Mouse (Mus musculus): ENCODE measurements at regions not wholly inside any gene's neighbourhood (a gene's known extent, or its start where the extent isn't known, plus 50 kb on each side); places are given as distances from the start of the nearest gene placed in this dataset.

GRCm38 (mm10) chr4:10124252-10124651, 750.0 kb upstream of the 2610301B20Rik start:
- intact Hi-C loops (cut with DNase I): no loop called here
- peak in 1 of 2 experiments; percentile 14 for DNase-seq (ENCODE audit: low spot score in 2 of 2)

GRCm38 (mm10) chr4:10141238-10141934, 732.9 kb upstream of the 2610301B20Rik start:
- no peak for DNase-seq (ENCODE audit: low spot score in 2 of 2)
- intact Hi-C loops (cut with DNase I): no loop called here

DNA sequence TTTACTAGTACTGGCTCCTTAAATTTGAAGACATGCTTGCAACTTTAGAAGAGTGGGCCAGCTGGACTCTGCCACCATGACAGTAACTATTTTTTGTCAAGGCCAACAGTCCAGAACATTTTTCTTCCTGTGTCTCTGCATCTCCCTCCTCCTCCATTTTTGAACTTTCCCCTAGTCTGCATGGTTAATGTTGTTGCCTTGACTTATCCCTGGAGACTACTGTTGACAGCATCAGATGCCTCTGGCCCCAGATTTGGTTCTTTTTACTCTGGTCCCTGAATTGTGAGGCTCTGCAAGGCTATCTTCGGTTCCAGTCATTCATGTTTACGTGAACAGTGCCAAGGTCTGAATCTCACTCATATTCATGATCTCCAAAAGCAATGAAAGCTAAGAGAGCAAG, 724.4 kb upstream of the 2610301B20Rik start:
- no peak for DNase-seq (ENCODE audit: low spot score in 2 of 2)
- intact Hi-C loops (cut with DNase I): loop anchor here (1.0 to 5.0 kb wide), 2 partner anchors 273 to 309 kb away; no protein-coding TSS in a partner anchor

- DNase-seq (ENCODE audit: low spot score in 2 of 2): peak; percentile 23
- intact Hi-C loops (cut with DNase I): loop anchor here (1.0 to 5.0 kb wide), 2 partner anchors 273 to 309 kb away; no protein-coding TSS in a partner anchor
These were observed 723.8 kb upstream of the 2610301B20Rik start for GRCm38 (mm10) chr4:10150501-10150900.

DNA sequence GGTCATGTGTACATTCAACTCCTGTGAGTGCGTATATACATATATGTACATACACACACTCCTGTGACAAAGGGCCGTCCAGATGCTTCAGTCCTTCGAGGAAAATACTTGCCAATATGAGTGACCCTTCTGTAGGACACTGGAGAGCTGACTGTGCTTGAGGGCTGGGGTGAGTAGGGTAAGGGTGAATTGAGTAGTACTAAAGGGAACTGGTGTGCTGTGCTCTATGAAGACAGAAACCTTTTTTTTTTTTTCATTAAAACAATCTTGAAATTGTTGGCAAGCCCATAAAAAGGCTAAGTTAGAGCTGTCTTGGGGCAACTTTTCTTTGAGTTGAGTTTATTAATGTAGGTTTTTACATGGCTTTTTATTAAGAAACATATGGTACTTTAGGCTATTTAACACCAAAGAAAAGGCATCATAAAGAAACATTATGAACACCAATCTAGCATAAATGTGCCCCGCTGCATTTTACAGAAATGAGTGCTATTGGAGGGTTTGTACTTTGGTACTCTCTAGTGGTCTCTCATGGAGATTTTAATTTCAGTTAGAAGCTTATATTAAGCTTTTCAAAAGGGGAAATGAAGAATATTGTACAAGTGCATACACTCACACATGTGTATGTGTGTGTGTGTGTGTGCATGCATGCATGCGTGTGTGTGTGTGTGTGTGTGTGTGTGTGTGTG, 718.5 kb upstream of the 2610301B20Rik start:
- intact Hi-C loops (cut with DNase I): no loop called here
- DNase-seq (ENCODE audit: low spot score in 2 of 2): no peak

DNA sequence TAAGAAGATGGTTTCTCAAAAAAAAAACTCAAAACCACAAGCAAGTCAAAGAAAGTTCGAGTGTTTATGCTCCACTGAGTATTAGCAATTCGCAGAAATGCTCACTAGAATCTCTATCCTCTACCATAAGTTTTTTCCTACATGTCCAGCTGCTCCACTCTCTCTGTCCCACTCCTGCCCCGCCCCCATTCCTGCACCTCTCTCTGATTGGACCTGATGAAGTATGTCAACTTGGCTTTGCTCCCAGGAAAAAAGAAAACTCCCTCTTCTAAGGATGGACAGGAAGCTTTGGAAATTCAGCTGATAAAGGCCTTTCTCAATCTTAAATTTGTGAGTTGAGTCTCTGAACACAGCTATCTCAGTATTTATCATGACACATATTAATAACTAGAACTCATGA, 684.4 kb upstream of the 2610301B20Rik start:
- no peak for DNase-seq (ENCODE audit: low spot score in 2 of 2)
- intact Hi-C loops (cut with DNase I): no loop called here

DNA sequence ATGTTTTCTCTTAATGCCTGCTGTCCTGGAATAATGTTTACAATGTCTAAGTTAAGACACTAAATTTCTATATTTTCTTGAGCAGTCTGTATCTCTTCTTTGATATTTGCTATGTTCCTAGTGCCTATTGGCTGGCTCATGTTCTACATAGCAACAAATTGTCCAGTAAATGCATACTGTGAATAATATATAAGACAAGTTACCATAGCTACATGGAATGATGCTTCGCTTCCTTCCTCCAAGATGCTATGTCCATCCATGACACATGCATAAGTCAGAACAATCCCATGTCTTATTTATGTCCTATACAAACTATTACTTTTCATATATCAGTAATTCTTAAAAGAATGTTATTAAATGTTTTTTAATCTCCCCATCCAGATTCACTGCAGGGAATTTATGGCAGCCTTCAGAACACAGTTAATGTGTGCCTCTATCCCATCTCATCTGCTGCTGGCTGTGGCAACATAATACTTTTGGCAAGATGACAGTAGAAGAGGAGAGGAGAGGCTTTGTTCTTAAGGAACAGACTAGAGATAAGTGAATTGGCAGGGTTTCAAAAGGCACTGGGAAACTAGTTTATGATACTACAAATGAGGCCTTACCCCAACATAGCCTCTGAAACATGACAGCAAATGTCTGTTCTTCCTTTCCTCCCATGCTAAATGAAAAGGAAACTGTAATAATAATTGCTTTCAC, 676.9 kb upstream of the 2610301B20Rik start:
- no peak for DNase-seq (ENCODE audit: low spot score in 2 of 2)
- intact Hi-C loops (cut with DNase I): no loop called here

- intact Hi-C loops (cut with DNase I): no loop called here
- DNase-seq (ENCODE audit: low spot score in 2 of 2): no peak
These were observed 672.5 kb upstream of the 2610301B20Rik start for GRCm38 (mm10) chr4:10201835-10202234.

DNA sequence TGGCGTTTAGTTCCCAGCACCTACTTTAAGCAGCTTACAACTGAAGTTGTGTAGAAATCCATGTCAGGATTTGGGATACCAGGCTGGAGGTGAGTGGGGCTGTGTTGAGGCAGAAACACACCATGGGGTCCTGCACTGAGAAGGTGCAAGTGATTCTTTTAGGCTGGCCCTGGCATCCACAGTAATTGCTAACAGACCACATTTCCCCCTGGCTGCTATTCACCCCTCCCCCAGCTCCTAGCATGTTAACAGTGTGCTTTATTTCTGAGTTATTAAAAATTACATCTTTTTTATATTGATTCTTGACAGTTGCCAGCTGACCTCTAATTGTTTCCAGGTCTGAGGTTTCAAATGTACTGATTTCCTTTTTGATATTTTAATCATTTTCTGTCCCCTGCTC, 670.1 kb upstream of the 2610301B20Rik start:
- intact Hi-C loops (cut with DNase I): no loop called here
- DNase-seq (ENCODE audit: low spot score in 2 of 2): no peak

DNA sequence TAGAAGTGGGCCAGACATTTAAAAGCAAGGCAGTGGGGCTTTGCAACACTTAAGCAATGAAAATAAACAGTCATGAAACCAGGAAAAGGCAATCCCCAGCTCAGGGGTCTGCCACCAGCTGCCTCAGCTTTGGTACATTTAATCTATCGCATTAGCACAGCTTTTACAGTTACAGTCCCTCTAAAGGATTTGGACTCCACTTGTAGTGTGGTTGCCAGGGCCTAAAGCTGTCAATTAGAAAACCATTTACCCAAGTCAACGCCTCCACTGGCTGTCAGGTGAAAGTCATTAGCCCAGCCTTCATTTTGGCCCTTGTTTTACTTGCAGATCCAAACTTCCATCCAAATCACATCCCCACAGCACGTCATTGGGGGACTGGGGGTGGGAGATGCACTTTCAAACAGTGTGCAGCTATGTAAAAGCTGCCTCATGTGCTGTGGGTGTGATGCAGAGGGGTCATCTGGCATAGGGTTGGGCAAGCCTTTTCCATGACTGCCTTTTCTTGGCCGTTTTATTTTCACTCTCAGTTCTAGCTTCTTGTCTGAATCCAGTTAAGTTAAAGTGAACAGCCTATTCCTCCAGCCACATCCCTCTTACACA, 664.9 kb upstream of the 2610301B20Rik start:
- no peak for DNase-seq (ENCODE audit: low spot score in 2 of 2)
- intact Hi-C loops (cut with DNase I): no loop called here

GRCm38 (mm10) chr4:10211303-10211702, 663.0 kb upstream of the 2610301B20Rik start:
- peak in 1 of 2 experiments; percentile 14 for DNase-seq (ENCODE audit: low spot score in 2 of 2)
- intact Hi-C loops (cut with DNase I): no loop called here

DNA sequence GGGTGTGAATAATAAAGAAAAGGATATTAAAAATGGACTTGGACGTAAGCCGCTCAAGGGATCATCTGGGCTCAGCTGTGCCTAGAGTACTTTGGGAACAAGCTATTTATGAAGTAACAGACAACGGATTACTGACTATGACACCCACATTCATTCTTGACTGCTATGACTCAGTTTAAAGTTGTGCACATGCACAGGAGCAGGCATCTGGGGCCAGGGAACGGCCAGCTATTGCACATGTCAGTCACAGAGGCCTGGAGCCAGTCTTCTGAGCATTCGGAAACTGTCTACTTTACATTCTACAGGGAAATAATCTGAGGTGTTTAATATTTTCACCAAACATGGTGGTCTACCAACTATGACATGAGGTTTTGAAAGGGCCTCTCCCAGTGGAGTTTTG, 639.0 kb upstream of the 2610301B20Rik start:
- intact Hi-C loops (cut with DNase I): no loop called here
- peak in 1 of 2 experiments; percentile 8 for DNase-seq (ENCODE audit: low spot score in 2 of 2)

- intact Hi-C loops (cut with DNase I): no loop called here
- DNase-seq (ENCODE audit: low spot score in 2 of 2): no peak
These were observed 632.2 kb upstream of the 2610301B20Rik start for GRCm38 (mm10) chr4:10242117-10242516.

GRCm38 (mm10) chr4:10242909-10243308, 631.4 kb upstream of the 2610301B20Rik start:
- peak in 1 of 2 experiments; percentile 67 for DNase-seq (ENCODE audit: low spot score in 2 of 2)
- intact Hi-C loops (cut with DNase I): no loop called here

DNA sequence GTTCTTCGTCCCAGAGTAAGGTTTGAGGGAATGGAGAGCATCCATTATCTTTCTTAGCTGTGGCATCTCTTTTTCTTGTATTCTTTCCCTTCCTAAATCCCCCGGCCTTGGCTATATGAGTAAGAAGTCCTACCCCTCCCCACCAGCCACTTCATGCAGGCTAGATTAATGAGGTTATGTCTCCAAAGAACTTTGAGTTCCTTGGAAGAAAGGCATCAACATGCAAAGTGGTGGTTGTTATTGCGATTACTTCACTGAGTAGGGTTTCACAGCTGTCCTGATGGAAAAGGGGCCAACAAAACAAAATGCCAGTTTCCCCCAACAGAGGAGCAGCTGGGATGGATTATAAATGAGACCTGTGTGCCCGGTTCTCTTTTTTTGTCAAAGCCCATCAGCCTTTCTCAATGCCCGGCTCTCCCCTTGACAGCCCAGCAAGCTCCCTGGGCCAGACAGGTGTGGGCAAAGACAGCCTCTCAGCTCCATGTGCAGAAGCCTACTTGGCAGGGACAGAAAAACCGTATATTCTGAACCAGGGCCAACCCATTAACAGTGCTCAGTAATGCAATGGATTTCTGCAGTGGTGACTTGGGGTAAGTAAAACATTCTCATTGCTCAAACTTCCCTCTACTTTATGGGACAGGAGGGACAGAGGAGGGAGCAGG, 620.1 kb upstream of the 2610301B20Rik start:
- intact Hi-C loops (cut with DNase I): no loop called here
- DNase-seq (ENCODE audit: low spot score in 2 of 2): no peak

DNA sequence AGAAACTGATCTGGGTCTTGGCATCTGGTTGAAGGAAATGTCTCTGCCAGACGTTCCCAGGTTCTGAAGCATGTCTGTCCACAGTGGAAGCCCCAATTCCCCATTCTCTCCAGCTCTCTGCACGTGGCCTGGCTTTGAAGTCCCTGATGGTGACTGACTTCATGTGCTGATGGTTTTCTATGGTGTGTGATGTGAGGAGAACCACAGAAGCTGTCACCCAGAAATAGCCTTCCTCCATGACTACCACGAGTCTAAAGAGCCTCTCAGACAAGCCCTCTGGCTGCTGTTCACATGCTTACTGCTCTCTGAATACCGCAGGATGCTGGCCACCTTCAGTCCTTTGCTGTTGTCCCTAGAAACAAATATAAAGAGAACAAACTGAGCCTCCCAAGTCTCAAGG, 616.8 kb upstream of the 2610301B20Rik start:
- intact Hi-C loops (cut with DNase I): no loop called here
- no peak for DNase-seq (ENCODE audit: low spot score in 2 of 2)

GRCm38 (mm10) chr4:10260351-10260750, 613.9 kb upstream of the 2610301B20Rik start:
- intact Hi-C loops (cut with DNase I): no loop called here

DNA sequence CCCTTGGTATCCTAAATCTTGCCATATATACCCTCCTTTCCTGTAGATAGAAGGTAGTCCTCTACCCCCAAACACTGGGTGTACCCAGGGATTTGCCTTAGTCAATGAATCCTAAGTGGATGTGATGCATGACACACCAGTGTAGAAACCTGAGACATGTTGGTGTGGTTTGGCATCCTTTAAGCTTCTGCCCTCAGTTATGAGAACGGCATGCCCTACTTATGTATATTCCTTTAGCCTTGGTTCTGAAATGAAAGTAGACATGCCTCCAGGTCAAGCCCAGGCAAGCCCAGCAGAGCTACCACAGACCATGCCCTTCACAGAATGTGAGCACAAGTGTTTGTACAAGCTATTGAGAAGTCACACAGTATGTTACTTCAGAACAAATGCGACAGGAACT, 608.4 kb upstream of the 2610301B20Rik start:
- intact Hi-C loops (cut with DNase I): no loop called here

More at GRCm38 (mm10) chr4:10260351-10260750, 613.9 kb upstream of the 2610301B20Rik start:
- no peak for DNase-seq (ENCODE audit: low spot score in 2 of 2)

GRCm38 (mm10) chr4:10285562-10285961, 588.7 kb upstream of the 2610301B20Rik start:
- intact Hi-C loops (cut with DNase I): no loop called here
- DNase-seq (ENCODE audit: low spot score in 2 of 2): no peak

More for the DNA sequence above, 608.4 kb upstream of the 2610301B20Rik start:
- no peak for DNase-seq (ENCODE audit: low spot score in 2 of 2)

DNA sequence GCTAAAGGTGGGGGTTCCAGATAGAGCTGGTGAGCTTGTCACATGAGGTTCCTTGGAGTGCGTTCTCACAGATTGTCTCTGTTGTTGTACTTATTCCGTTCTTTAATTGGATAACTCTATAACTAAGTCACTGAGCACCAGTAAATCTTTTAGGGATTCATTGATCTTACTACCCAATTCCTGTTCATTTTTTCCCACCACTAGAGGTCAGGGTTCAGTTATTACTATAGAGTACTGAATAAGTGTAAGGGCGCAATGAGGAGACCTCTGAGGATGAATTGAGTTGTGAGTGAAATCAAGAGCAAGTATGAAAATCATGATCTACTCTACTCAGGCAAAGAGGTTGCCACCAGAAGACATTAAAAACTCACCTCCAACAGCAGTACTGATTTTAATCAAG, 584.0 kb upstream of the 2610301B20Rik start:
- DNase-seq (ENCODE audit: low spot score in 2 of 2): peak in 1 of 2 experiments; percentile 8
- intact Hi-C loops (cut with DNase I): no loop called here
